Mouse (Mus musculus) heart, postnatal 25 days (tissue): ENCODE results near the gene Qdpr. TPM values are rescaled to one million over a fixed set of nuclear protein-coding genes. Genes with fewer than 3 reads are reported as not detected.
"Not testable (repeated sequence)": the region's sequence is repeated elsewhere in the genome, so short reads cannot be mapped to it uniquely, and the experiment has no call there.

Experiments
- DNase-seq: peaks from one replicate; pipeline ENCODE4 v3.0.0; 2022; ENCODE audit warnings: low spot score
- intact Hi-C: fragments of 180-260 bp; cut with DNase I; formaldehyde crosslinking; loops from one replicate; pipeline ENCODE4 v1.15.1; 2025
- total RNA-seq, 2 experiments: library from RNA; stranded (reverse); gene quantifications; 2 replicates each; pipeline ENCODE4 v1.2.3; 2021

The Qdpr gene
- total RNA-seq, 2 experiments from 2014 or later = 74.0 to 79.6 TPM

DNA sequence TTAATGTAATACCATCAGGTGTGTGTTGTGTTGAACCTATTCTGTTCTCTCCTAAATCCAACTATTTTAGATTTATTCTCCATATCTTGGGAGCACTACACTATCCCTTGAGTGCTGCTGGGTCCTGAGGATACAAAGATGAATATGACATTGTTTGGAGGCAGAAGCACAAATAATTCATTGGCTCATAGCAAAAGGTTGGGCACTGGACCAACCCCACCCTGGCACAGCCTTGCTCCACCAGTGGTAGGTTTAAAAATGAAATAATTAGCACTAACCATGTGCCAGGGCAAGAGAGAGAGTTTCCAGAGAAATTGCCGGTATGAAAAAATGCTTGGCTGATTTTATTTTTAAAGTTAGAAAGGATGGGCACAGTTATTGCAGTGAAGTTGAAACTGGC is 23.5 kb upstream of the Qdpr start:
- intact Hi-C loops = loop anchor here (5.0 kb wide), 1 partner anchor 59 kb away; no protein-coding TSS in a partner anchor
- DNase-seq = no peak

GRCm38 (mm10) chr5:45472880-45473450 is 22.9 kb upstream of the Qdpr start:
- intact Hi-C loops = loop anchor here (5.0 kb wide), 1 partner anchor 59 kb away; no protein-coding TSS in a partner anchor
- no peak for DNase-seq

DNA sequence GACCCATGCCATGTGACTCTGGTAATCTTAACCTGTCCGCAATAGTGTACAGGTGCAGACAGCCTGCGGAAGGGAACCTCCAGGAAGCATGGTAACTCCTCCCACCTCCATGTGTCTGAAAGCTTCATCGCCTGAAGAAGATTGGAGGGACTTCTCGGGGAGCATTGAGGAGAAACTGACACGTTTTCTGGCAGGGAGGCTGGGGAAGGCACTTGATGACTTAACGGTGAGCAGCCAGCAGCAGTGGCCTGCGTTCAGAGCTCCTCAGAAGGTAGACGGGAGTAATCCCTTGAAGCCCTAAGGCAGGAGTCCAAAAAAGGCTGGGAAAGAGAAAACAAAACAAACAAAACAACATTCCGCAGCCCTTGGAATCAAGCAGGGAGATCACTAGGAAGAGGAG is 4.4 kb upstream of the Qdpr start:
- intact Hi-C loops = no loop called here
- no peak for DNase-seq

DNA sequence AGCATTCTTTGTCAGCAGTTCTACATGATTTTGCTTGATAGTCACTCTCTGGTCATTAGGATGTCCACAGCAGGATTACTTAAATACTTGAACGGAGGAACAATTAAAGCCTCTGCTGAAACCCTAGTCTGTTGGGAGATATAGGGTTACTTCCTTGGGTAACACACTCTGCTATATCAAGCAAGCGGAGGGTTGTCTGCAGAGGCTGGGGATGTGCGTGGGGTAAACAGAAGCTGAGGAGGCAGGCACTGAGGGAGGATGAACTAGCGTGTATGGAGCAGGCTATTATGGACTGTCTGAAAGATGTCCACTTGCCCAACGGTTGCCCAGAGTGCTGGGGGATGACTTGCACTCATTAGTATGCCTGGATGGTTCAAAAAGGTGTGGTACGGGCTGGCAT is 3.4 kb upstream of the Qdpr start, which contains the start of gene Clrn2:
TSS of gene Clrn2 (plus strand) at position 301 of the 400 bp plus-strand sequence.
- DNase-seq = no peak
- intact Hi-C loops = no loop called here

DNA sequence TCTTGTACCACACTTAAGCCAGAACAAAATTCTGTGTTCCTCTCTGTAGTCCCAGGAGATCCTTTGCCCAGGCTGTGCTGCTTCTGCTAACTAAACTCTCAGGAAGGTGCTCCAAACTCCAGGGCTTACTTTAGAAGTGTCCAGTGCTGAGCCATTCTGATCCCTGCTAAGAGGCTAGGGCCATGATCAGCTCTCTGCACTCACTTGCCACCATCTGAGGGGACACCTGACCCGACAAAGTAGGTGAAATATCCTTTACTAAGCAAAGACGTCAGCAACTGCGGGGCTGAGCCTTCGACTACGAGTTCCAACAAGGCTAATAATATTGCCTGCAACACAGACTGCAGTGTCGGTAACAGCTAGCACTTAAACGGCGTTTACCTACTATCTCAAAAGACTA is 830 bp downstream of the Qdpr start:
- intact Hi-C loops = loop anchor here (5.0 kb wide), 1 partner anchor 1222 kb away; the partner anchor contains the start of gene Tapt1

DNA sequence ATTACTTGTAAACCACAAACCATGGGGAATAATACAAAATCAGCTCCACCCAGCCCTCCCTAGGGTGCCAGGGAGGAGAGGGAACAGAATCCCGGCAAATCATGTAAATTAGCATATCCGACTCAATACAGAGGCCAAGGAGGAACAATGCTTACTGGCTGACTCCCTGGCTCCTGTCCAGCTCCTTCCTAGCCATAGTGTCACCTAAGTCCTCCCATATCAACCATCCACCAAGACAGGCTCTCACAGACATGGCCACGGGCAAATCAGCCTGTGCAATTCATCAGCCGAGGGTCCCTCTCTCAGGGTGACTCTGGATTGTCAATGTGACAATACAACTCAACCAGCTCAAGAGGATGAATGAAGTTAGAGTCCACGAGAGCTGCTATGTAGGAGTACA is 1.4 kb downstream of the Qdpr start:
- DNase-seq = no peak

More for the DNA sequence above, 830 bp downstream of the Qdpr start:
- DNase-seq = no peak

GRCm38 (mm10) chr5:45444130-45444832 is 5.8 kb downstream of the Qdpr start:
- intact Hi-C loops = no loop called here
- no peak for DNase-seq

More for the DNA sequence above, 1.4 kb downstream of the Qdpr start:
- intact Hi-C loops = loop anchor here (5.0 kb wide), 1 partner anchor 1221 kb away; the partner anchor contains the start of gene Tapt1

GRCm38 (mm10) chr5:45441745-45442144 is 8.3 kb downstream of the Qdpr start:
- DNase-seq = no peak
- intact Hi-C loops = no loop called here

- no peak for DNase-seq
Measured at GRCm38 (mm10) chr5:45441124-45441523, 8.9 kb downstream of the Qdpr start.

DNA sequence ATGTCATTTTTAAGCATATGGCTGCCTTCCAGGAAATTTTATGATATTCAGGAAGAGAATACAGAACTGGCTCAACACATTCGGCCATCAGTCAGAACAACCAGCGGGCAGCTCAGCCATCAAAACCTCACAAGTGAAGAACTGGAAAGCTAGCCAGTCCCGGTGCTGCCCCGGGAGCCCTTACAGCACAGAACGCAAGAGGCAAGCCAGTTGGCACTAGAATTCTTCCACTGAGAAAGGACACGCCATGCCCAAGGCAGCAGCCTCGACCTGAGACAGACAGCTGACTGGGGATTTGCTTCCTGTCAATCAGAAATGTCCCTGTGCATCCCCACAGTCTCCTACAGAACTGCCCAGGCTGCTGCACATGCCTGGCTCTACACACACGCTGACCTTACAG is 11.7 kb downstream of the Qdpr start:
- intact Hi-C loops = no loop called here

More at GRCm38 (mm10) chr5:45441124-45441523, 8.9 kb downstream of the Qdpr start:
- intact Hi-C loops = no loop called here

GRCm38 (mm10) chr5:45437826-45438225 is 12.2 kb downstream of the Qdpr start:
- DNase-seq = no peak
- intact Hi-C loops = no loop called here

More for the DNA sequence above, 11.7 kb downstream of the Qdpr start:
- DNase-seq = no peak

GRCm38 (mm10) chr5:45435967-45436950 is 13.8 kb downstream of the Qdpr start:
- intact Hi-C loops = no loop called here
- no peak for DNase-seq

- no peak for DNase-seq
- intact Hi-C loops = no loop called here
Measured at GRCm38 (mm10) chr5:45427891-45428290, 22.1 kb downstream of the Qdpr start.

DNA sequence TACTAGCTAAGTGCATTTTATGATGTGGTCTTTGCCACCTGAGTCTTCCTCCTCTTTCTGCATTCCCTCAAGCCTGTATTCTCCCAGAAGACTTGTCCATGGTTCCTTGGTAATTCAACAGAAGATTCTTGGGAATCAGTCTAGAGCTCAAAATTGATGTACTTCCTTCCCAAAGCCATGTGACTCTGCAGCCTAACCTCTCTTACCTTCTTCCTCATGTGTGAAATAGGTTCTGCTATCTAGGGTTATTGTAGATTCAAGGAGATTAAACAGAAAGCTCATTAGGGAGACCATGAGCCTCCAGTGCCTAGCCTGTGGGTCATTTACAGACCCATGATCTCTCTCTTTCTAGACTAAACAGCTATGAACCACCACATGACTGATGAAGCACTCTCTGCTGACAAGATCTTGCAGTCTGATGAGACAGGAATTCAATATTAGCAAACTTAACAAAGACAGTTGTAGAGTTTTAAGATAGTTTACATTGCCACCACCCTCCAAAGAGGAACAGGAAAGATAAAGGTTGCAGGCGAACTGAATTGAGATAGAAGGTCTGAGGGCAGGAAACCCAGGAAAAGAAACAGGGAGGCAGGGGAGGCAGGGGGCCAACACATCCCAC is 23.5 kb downstream of the Qdpr start:
- intact Hi-C loops = no loop called here
- no peak for DNase-seq

- intact Hi-C loops = loop anchor here (2.0 kb wide), 1 partner anchor 1141 kb away; no protein-coding TSS in a partner anchor
- not testable (repeated sequence) for DNase-seq
Measured at GRCm38 (mm10) chr5:45425771-45426170, 24.3 kb downstream of the Qdpr start.

- DNase-seq = no peak
- intact Hi-C loops = loop anchor here (2.0 to 5.0 kb wide), 2 partner anchors 1122 to 1139 kb away; no protein-coding TSS in a partner anchor
Measured at GRCm38 (mm10) chr5:45424021-45424886, 25.8 kb downstream of the Qdpr start.

GRCm38 (mm10) chr5:45421881-45422844 is 27.9 kb downstream of the Qdpr start:
- no peak for DNase-seq
- intact Hi-C loops = loop anchor here (5.0 kb wide), 1 partner anchor 1120 kb away; no protein-coding TSS in a partner anchor
